Comparison of ENCODE assay signal across 18 mouse cellular contexts in the genomic region with DNA sequence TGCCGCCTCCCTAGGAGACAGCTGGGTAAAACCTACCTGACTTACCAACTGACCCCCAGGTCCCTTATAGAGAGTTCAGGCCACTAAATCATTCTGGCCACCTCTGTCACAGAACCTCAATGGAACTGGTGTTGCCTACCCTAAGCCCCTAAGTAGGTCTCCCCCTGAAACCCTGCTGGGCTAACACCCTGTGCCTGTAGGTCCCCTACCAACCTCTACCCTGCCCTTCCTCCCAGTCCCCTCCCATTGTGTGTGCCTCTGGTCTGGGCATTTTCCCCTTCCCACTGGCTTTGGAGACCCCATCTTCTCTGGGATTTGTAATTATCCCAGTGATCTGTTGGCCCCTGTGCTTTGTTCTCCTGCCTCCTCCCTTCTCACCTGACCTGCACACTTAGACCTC. TPM values are rescaled to one million over a fixed set of nuclear protein-coding genes. Genes with fewer than 3 reads are reported as not detected.
DNase-seq lines count a peak whose midpoint lies in the region; ATAC-seq and TF ChIP-seq lines count a peak whose summit lies in the region.
"Had no signal": no experiment of that assay in that cellular context is flagged by ENCODE, and none has a peak within 500 bp of the region (broad histone marks: within the 10 kb centered on the region; RNA-seq: fewer than 3 reads in every experiment).

No protein-coding gene starts in this region.

- H3K4me3 ChIP-seq in heart, embryonic 10.5 days: no peak overlapping the region
- no peak overlapping the region for H3K4me3 ChIP-seq in forebrain, postnatal 0 days (ENCODE audit: low read depth, low read length)
- H3K4me3 ChIP-seq in midbrain, embryonic 10.5 days: peak overlapping the region; percentile 4; the same call in 1 of the 2 replicates
- H3K4me3 ChIP-seq in neural tube, embryonic 15.5 days (replicated peaks): no peak overlapping the region
- H3K4me3 ChIP-seq: embryonic facial prominence, embryonic 15.5 days; intestine, embryonic 15.5 days; stomach, embryonic 15.5 days had no signal

- H3K27me3 ChIP-seq in heart, embryonic 10.5 days (ENCODE audit: insufficient read depth, poor library complexity, severe bottlenecking): no peaks in the 10 kb centered on the region
- no peaks in the 10 kb centered on the region for H3K27me3 ChIP-seq in forebrain, postnatal 0 days (ENCODE audit: insufficient read depth, low read length)
- H3K27me3 ChIP-seq in midbrain, embryonic 10.5 days (ENCODE audit: low read depth, poor library complexity, severe bottlenecking): peaks cover 11% of the 10 kb centered on the region; the same call in 1 of the 2 replicates
- no peaks in the 10 kb centered on the region for H3K27me3 ChIP-seq in neural tube, embryonic 15.5 days (replicated peaks)
- H3K27me3 ChIP-seq: embryonic facial prominence, embryonic 15.5 days; intestine, embryonic 15.5 days; stomach, embryonic 15.5 days had no signal

- no peak for TF ChIP-seq CTCF in forebrain, postnatal 0 days (IDR thresholded peaks at IDR 0.05; ENCODE audit: low read depth)

- no peak for DNase-seq in heart, embryonic 10.5 days (ENCODE audit: low spot score)
- DNase-seq in heart, adult 8-10 months (ENCODE audit: low spot score): no peak
- no peak for DNase-seq in forebrain, postnatal 0 days
- DNase-seq in midbrain, embryonic 10.5 days (ENCODE audit: low spot score): no peak
- no peak for DNase-seq in adrenal gland, postnatal 25 days
- DNase-seq in right cerebral cortex, postnatal 4 days: no peak
- no peak for DNase-seq in right cerebral cortex, postnatal 14 days
- DNase-seq: adrenal gland, postnatal 36 days; kidney, postnatal 14 days; lung, postnatal 14 days; thymus, postnatal 36 days had no signal

- peak overlapping the region; percentile 44; the same call in 1 of the 2 replicates for H3K27ac ChIP-seq in heart, embryonic 10.5 days
- peak overlapping the region; percentile 62 for H3K27ac ChIP-seq in forebrain, postnatal 0 days (ENCODE audit: low read depth, low read length)
- H3K27ac ChIP-seq in midbrain, embryonic 10.5 days (replicated peaks): peak overlapping the region; percentile 88
- peak overlapping the region; percentile 76 for H3K27ac ChIP-seq in neural tube, embryonic 15.5 days (replicated peaks)
- H3K27ac ChIP-seq: embryonic facial prominence, embryonic 15.5 days; intestine, embryonic 15.5 days; liver, embryonic 14.5 days; stomach, embryonic 15.5 days had no signal

- H3K9ac ChIP-seq in forebrain, postnatal 0 days: no peak overlapping the region
- no peak overlapping the region for H3K9ac ChIP-seq in neural tube, embryonic 15.5 days (replicated peaks)
- H3K9ac ChIP-seq: embryonic facial prominence, embryonic 15.5 days; intestine, embryonic 15.5 days; liver, embryonic 14.5 days; stomach, embryonic 15.5 days had no signal

- no peak overlapping the region for H3K4me2 ChIP-seq in forebrain, postnatal 0 days (ENCODE audit: low read depth)
- H3K4me2 ChIP-seq in neural tube, embryonic 15.5 days: no peak overlapping the region
- H3K4me2 ChIP-seq: embryonic facial prominence, embryonic 15.5 days; intestine, embryonic 15.5 days; stomach, embryonic 15.5 days had no signal

- 0 out of 2 replicates have a peak, but pooled peaks have one; percentile 10 for ATAC-seq in forebrain, postnatal 0 days
- peak; percentile 69; the same call in 1 of the 2 replicates for ATAC-seq in neural tube, embryonic 15.5 days (ENCODE audit: low FRiP score)

- H3K36me3 ChIP-seq in heart, embryonic 10.5 days: no peaks in the 10 kb centered on the region
- no peaks in the 10 kb centered on the region for H3K36me3 ChIP-seq in forebrain, postnatal 0 days (ENCODE audit: insufficient read depth)
- peaks cover 6% of the 10 kb centered on the region for H3K36me3 ChIP-seq in midbrain, embryonic 10.5 days
- H3K36me3 ChIP-seq in neural tube, embryonic 15.5 days: no peaks in the 10 kb centered on the region
- H3K36me3 ChIP-seq: embryonic facial prominence, embryonic 15.5 days; intestine, embryonic 15.5 days; stomach, embryonic 15.5 days had no signal

- 73% methylated on average over 1 of the region's 1 CpGs for WGBS in heart, embryonic 10.5 days
- WGBS in forebrain, postnatal 0 days: 78% methylated on average over 1 of the region's 1 CpGs
- WGBS in midbrain, embryonic 10.5 days: 55% methylated on average over 1 of the region's 1 CpGs
- whole genome bisulfite sequencing in neural tube, embryonic 15.5 days: 71% methylated on average over 1 of the region's 1 CpGs

- H3K9me3 ChIP-seq in heart, embryonic 10.5 days: peaks cover 8% of the 10 kb centered on the region
- no peaks in the 10 kb centered on the region for H3K9me3 ChIP-seq in forebrain, postnatal 0 days (ENCODE audit: low read length)
- peaks cover 10% of the 10 kb centered on the region; the same call in 1 of the 2 replicates for H3K9me3 ChIP-seq in midbrain, embryonic 10.5 days (replicated peaks)
- H3K9me3 ChIP-seq in neural tube, embryonic 15.5 days (replicated peaks): no peaks in the 10 kb centered on the region
- H3K9me3 ChIP-seq: intestine, embryonic 15.5 days; stomach, embryonic 15.5 days had no signal

- peaks cover 22% of the 10 kb centered on the region for H3K4me1 ChIP-seq in heart, embryonic 10.5 days
- peaks cover 16% of the 10 kb centered on the region for H3K4me1 ChIP-seq in forebrain, postnatal 0 days (ENCODE audit: insufficient read depth)
- H3K4me1 ChIP-seq in midbrain, embryonic 10.5 days: peaks cover 34% of the 10 kb centered on the region
- H3K4me1 ChIP-seq in neural tube, embryonic 15.5 days: peaks cover 13% of the 10 kb centered on the region
- H3K4me1 ChIP-seq: stomach, embryonic 15.5 days had no signal

RNA-seq across cellular contexts. Expression of a gene that starts 10.9 kb away (rescaled TPM):
- 0.15 and 0.34 TPM in 2 replicates for polyA plus RNA-seq in heart, embryonic 10.5 days (2016; fragmentation: Nextera tagmentation; extraction: Ambion mirVana)
- under 1 TPM; 0.25 to 0.55 (median 0.40) TPM for total RNA-seq in heart, adult 8-10 months (2022)
- total RNA-seq in forebrain, postnatal 0 days (2014; rRNA removed): 0.62 and 0.95 TPM in 2 replicates
- 0.45 and 0.47 TPM in 2 replicates for polyA plus RNA-seq in forebrain, postnatal 0 days (2015; fragmentation: Nextera tagmentation; extraction: Ambion mirVana)
- polyA plus RNA-seq in midbrain, embryonic 10.5 days (2016; fragmentation: Nextera tagmentation; extraction: Ambion mirVana): 0.25 and 0.30 TPM in 2 replicates
- polyA plus RNA-seq in neural tube, embryonic 15.5 days (2015; fragmentation: Nextera tagmentation; extraction: Ambion mirVana): 0.54 and 0.78 TPM in 2 replicates
- 0.48 TPM in 1 of 2 replicates, not detected in the other for total RNA-seq in adrenal gland, postnatal 25 days (2021)
- total RNA-seq: granulocyte monocyte progenitor cell, adult 5-6 weeks; monocyte, adult 5-6 weeks had no signal
- polyA plus RNA-seq: liver, embryonic 14.5 days had no signal

RNA-seq across cellular contexts. Expression of a gene that starts 26.8 kb away (rescaled TPM):
- 223 and 344 TPM in 2 replicates for polyA plus RNA-seq in heart, embryonic 10.5 days (2016; fragmentation: Nextera tagmentation; extraction: Ambion mirVana)
- 100 to 1,000 TPM; 786 to 841 (median 811) TPM for total RNA-seq in heart, adult 8-10 months (2022)
- 122 and 147 TPM in 2 replicates for total RNA-seq in forebrain, postnatal 0 days (2014; rRNA removed)
- polyA plus RNA-seq in forebrain, postnatal 0 days (2015; fragmentation: Nextera tagmentation; extraction: Ambion mirVana): 110 and 111 TPM in 2 replicates
- 142 and 148 TPM in 2 replicates for polyA plus RNA-seq in midbrain, embryonic 10.5 days (2016; fragmentation: Nextera tagmentation; extraction: Ambion mirVana)
- 160 and 161 TPM in 2 replicates for polyA plus RNA-seq in neural tube, embryonic 15.5 days (2015; fragmentation: Nextera tagmentation; extraction: Ambion mirVana)
- 252 TPM in 2 replicates for total RNA-seq in adrenal gland, postnatal 25 days (2021)

RNA-seq across cellular contexts. Expression of a gene that starts 26.8 kb away (rescaled TPM):
- 410 and 531 TPM in 2 replicates for polyA plus RNA-seq in heart, embryonic 10.5 days (2016; fragmentation: Nextera tagmentation; extraction: Ambion mirVana)
- total RNA-seq in heart, adult 8-10 months (2022): 100 to 1,000 TPM; 335 to 493 (median 403) TPM
- total RNA-seq in forebrain, postnatal 0 days (2014; rRNA removed): 769 and 814 TPM in 2 replicates
- polyA plus RNA-seq in forebrain, postnatal 0 days (2015; fragmentation: Nextera tagmentation; extraction: Ambion mirVana): 477 and 542 TPM in 2 replicates
- polyA plus RNA-seq in midbrain, embryonic 10.5 days (2016; fragmentation: Nextera tagmentation; extraction: Ambion mirVana): 538 and 588 TPM in 2 replicates
- polyA plus RNA-seq in neural tube, embryonic 15.5 days (2015; fragmentation: Nextera tagmentation; extraction: Ambion mirVana): 484 and 500 TPM in 2 replicates
- 577 and 595 TPM in 2 replicates for total RNA-seq in adrenal gland, postnatal 25 days (2021)
